Mouse (Mus musculus): ENCODE data around the gene Sept1.

GRCm38 (mm10) chr7:127194011-127194632, 38.8 kb downstream of the Sept1 start:
- TF ChIP-seq CTCF (conservative IDR thresholded peaks at IDR 0.05; ENCODE audit: insufficient read depth, insufficient read length, low read depth, low read length): no peak
- TF ChIP-seq POLR2A (IDR thresholded peaks at IDR 0.05; ENCODE audit: low read depth, low read length): no peak

All from kidney, adult 2 months (tissue).